Mouse (Mus musculus) myocyte (in vitro differentiated cells): ENCODE results near the gene 4933427D14Rik. TPM values are rescaled to one million over a fixed set of nuclear protein-coding genes. Genes with fewer than 3 reads are reported as not detected.
A peak's percentile ranks its signal among the peaks of the same experiment; 100 is the strongest.

Experiments
- H3K27me3 ChIP-seq: one replicate; pipeline ENCODE4 v1.6.1; 2011; ENCODE audit not compliant: control insufficient read depth, insufficient read depth, insufficient read length
- H3K36me3 ChIP-seq: one replicate; pipeline ENCODE4 v1.6.1; 2011; ENCODE audit not compliant: control insufficient read depth, insufficient read depth
- H3K4me2 ChIP-seq: one replicate; pipeline ENCODE4 v1.6.1; 2011; ENCODE audit warnings: low read depth, control low read depth
- H3K4me3 ChIP-seq: one replicate; pipeline ENCODE4 v1.5.1; 2011; ENCODE audit warnings: mild to moderate bottlenecking, control low read depth, moderate library complexity
- H3K79me2 ChIP-seq: one replicate; pipeline ENCODE4 v1.6.1; 2011; ENCODE audit not compliant: control insufficient read depth, insufficient read depth
- H3ac ChIP-seq: one replicate; pipeline ENCODE4 v1.6.1; 2011; ENCODE audit not compliant: control insufficient read depth, insufficient read length
- CEBPB ChIP-seq: IDR thresholded peaks from 2 replicates; pipeline ENCODE4 v1.6.1; 2011; ENCODE audit warnings: mild to moderate bottlenecking, moderate library complexity; ENCODE audit not compliant: poor library complexity, insufficient read depth, severe bottlenecking
- E2F4 ChIP-seq: IDR thresholded peaks from one replicate; pipeline ENCODE4 v1.6.1; 2011; ENCODE audit warnings: mild to moderate bottlenecking, control low read depth, moderate library complexity; ENCODE audit not compliant: insufficient read depth
- MAX ChIP-seq: IDR thresholded peaks from one replicate; pipeline ENCODE4 v1.6.1; 2011; ENCODE audit warnings: low read depth, mild to moderate bottlenecking, control low read depth
- MYOD1 ChIP-seq, 3 experiments: IDR thresholded peaks; one replicate each; pipeline ENCODE4 v1.6.1; 2011; ENCODE audit warnings: control low read depth in 2 of 3, low read depth in 2 of 3, mild to moderate bottlenecking in 2 of 3, moderate library complexity in 1 of 3; ENCODE audit not compliant: insufficient read length in 2 of 3, control insufficient read depth in 1 of 3
- MYOG ChIP-seq, 3 experiments: IDR thresholded peaks; one replicate each; pipeline ENCODE4 v1.6.1; 2011; ENCODE audit warnings: control low read depth in 2 of 3, low read depth in 2 of 3, mild to moderate bottlenecking in 2 of 3; ENCODE audit not compliant: insufficient read length in 2 of 3, control insufficient read depth in 1 of 3, insufficient read depth in 1 of 3
- POLR2A ChIP-seq: IDR thresholded peaks from one replicate; pipeline ENCODE4 v1.6.1; 2011; ENCODE audit warnings: low read depth, mild to moderate bottlenecking, control low read depth, moderate library complexity; ENCODE audit not compliant: insufficient read length
- POLR2AphosphoS2 ChIP-seq: IDR thresholded peaks from one replicate; pipeline ENCODE4 v1.6.1; 2011; ENCODE audit warnings: low read depth, control low read depth; ENCODE audit not compliant: insufficient read length
- REST ChIP-seq: IDR thresholded peaks from one replicate; pipeline ENCODE4 v1.6.1; 2011; ENCODE audit warnings: mild to moderate bottlenecking, control low read depth, moderate library complexity; ENCODE audit not compliant: insufficient read depth, insufficient read length
- SRF ChIP-seq: IDR thresholded peaks from one replicate; pipeline ENCODE4 v1.6.1; 2011; ENCODE audit warnings: low read depth; ENCODE audit not compliant: control insufficient read depth, insufficient read length
- TCF12 ChIP-seq: IDR thresholded peaks from one replicate; pipeline ENCODE4 v1.6.1; 2011; ENCODE audit warnings: mild to moderate bottlenecking, control low read depth; ENCODE audit not compliant: poor library complexity, insufficient read depth, severe bottlenecking
- TCF3 ChIP-seq: IDR thresholded peaks from one replicate; pipeline ENCODE4 v1.6.1; 2011; ENCODE audit warnings: low read depth, control low read depth; ENCODE audit not compliant: insufficient read length
- USF1 ChIP-seq: IDR thresholded peaks from one replicate; pipeline ENCODE4 v1.6.1; 2011; ENCODE audit warnings: low read depth, mild to moderate bottlenecking, control low read depth, moderate library complexity
- polyA plus RNA-seq: library from polyadenylated mRNA; unstranded; fragments of >200 nt; fragmentation: generic; extraction: Trizol; gene quantifications from one replicate; pipeline ENCODE4 v1.2.1, GENCODE M21; 2012; ENCODE audit warnings: missing spikeins

Gene 4933427D14Rik
- polyA plus RNA-seq, 1 experiment = 2.8 TPM

DNA sequence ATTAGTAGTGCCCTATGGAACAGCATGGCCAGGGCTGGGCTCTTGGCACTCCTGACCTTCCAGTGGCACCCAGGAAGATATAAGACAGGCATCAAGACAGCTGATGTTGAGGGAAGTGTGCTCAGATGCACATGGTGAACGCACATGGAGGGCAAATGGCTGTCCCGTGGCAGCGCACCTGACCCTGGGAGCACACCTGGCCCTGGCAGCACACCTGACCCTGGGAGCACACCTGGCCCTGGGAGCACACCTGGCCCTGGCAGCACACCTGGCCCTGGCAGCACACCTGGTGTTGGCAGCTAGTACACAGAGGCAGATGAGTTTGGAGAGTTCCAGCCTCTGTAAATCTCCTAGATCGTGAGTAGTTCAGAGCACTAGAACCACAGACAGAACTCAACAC, 21.3 kb upstream of the 4933427D14Rik start:
- H3K4me3 ChIP-seq = no peak overlapping the region

DNA sequence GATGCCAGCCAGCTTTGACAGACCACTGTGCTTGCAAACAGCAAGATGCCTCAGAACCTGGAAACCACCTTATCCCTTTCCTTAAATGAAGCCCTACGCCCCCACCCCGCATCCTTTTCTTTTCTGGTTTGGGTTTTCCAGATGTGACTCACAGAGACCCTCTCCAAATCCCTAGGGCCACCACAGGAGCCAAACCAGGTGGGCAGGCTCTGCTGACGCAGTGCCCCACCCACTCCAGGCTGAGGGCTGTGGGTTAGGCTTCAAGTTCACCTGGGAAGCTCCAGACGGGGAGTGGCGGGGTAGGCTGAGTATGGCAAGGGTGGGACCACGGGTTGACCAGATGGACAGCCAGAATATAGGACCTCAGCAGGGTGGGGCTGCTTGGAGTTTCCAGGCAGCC, 19.6 kb upstream of the 4933427D14Rik start:
- no peaks in the 10 kb centered on the region for H3K36me3 ChIP-seq
- TF ChIP-seq TCF12 (no peak), MYOG (IDR thresholded peaks at IDR 0.05; ENCODE audit: control insufficient read depth in 1 of 3, insufficient read depth in 1 of 3, insufficient read length in 2 of 3, low read depth in 2 of 3) (no peak), CEBPB (no peak), REST (no peak), USF1 (no peak), POLR2A (no peak)
- no peak overlapping the region for H3K4me2 ChIP-seq
- no peaks in the 10 kb centered on the region for H3K79me2 ChIP-seq
- no peak overlapping the region for H3K4me3 ChIP-seq
- H3K27me3 ChIP-seq = no peaks in the 10 kb centered on the region
- H3ac ChIP-seq = no peak overlapping the region

More for the DNA sequence above, 21.3 kb upstream of the 4933427D14Rik start:
- Histone ChIP-seq H3K4me2 (no peak overlapping the region), H3K36me3 (no peaks in the 10 kb centered on the region), H3K27me3 (no peaks in the 10 kb centered on the region), H3ac (no peak overlapping the region), H3K79me2 (no peaks in the 10 kb centered on the region)
- TF ChIP-seq SRF (no peak), REST (no peak), POLR2AphosphoS2 (no peak), MYOG (IDR thresholded peaks at IDR 0.05; ENCODE audit: control insufficient read depth in 1 of 3, insufficient read depth in 1 of 3, insufficient read length in 2 of 3, low read depth in 2 of 3) (peak in 2 of 3 experiments; percentile 71 to 73), TCF12 (no peak), MYOD1 (IDR thresholded peaks at IDR 0.05; ENCODE audit: control insufficient read depth in 1 of 3, insufficient read length in 2 of 3, low read depth in 2 of 3) (peak in 2 of 3 experiments; percentile 25 to 56), E2F4 (no peak), CEBPB (no peak), TCF3 (no peak), POLR2A (no peak), USF1 (no peak), MAX (no peak)

DNA sequence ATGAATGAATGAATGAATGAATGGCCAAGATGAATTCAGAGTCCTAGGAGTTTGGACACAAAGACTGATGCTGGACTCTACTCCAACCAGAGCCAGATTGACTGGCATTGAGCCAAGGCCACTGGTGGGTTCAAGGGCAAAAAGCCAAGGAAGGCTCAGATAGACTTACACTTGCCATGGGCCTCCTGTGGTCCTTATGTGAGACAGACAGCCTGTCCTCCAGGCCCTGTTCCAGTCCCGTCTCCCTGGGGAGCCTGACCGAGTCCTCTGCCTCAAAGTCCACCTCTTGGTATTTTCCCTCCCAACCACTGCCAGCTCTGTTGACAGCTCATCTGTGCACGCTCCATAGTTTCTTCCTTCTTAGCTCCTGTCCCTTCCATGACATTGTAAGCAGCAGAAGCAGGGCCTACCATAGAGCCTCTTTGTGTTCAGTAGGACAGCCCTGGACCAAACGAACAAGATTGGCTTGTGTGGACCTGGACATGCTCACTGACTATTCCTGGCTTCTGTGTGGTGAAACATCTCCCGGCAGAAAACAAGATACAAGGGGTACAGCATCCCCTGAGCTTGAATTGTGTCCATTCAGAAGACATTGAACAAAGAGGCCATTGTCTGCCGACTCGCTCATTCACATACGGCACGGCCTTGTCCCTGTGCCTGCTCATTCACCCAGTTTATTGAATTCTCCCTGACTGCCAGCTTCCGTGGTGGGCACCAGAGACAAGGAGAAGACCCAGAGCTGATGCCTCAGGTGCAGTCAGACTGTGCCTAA, 18.9 kb upstream of the 4933427D14Rik start:
- H3K4me2 ChIP-seq = no peak overlapping the region
- no peaks in the 10 kb centered on the region for H3K27me3 ChIP-seq
- H3ac ChIP-seq = no peak overlapping the region
- H3K79me2 ChIP-seq = no peaks in the 10 kb centered on the region
- no peak overlapping the region for H3K4me3 ChIP-seq
- no peak for TF ChIP-seq CEBPB
- no peak for TF ChIP-seq MYOG (IDR thresholded peaks at IDR 0.05; ENCODE audit: control insufficient read depth in 1 of 3, insufficient read depth in 1 of 3, insufficient read length in 2 of 3, low read depth in 2 of 3)
- TF ChIP-seq TCF3 = no peak
- TF ChIP-seq MAX = no peak
- TF ChIP-seq POLR2AphosphoS2 = no peak
- TF ChIP-seq MYOD1 (IDR thresholded peaks at IDR 0.05; ENCODE audit: control insufficient read depth in 1 of 3, insufficient read length in 2 of 3, low read depth in 2 of 3) = no peak
- TF ChIP-seq REST = no peak
- no peak for TF ChIP-seq SRF
- TF ChIP-seq POLR2A = no peak
- H3K36me3 ChIP-seq = no peaks in the 10 kb centered on the region

DNA sequence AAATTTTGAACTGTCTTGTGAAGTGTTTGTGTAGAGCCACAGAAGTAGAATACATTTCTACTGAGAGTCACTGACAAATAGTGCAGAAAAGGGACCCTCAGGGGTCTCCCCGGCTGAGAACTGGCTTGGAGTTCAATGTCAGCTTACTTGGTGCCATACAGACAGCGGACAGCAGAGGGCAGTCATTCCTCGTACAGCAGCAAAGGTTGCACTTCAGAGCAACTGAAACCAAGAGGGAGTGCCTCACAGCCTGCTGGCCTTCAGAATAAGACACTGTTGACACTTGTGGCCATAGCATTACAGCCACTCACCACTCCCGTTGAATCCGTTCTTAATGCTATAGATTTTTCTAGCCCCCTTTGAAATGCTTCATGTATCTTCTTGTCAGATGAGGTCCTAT, 17.6 kb upstream of the 4933427D14Rik start:
- Histone ChIP-seq H3ac (no peak overlapping the region), H3K36me3 (no peaks in the 10 kb centered on the region), H3K4me2 (peak overlapping the region; percentile 14), H3K27me3 (no peaks in the 10 kb centered on the region), H3K4me3 (no peak overlapping the region), H3K79me2 (no peaks in the 10 kb centered on the region)
- TF ChIP-seq POLR2A = no peak
- no peak for TF ChIP-seq POLR2AphosphoS2
- TF ChIP-seq REST = no peak
- no peak for TF ChIP-seq SRF
- no peak for TF ChIP-seq TCF12
- TF ChIP-seq MAX = no peak

DNA sequence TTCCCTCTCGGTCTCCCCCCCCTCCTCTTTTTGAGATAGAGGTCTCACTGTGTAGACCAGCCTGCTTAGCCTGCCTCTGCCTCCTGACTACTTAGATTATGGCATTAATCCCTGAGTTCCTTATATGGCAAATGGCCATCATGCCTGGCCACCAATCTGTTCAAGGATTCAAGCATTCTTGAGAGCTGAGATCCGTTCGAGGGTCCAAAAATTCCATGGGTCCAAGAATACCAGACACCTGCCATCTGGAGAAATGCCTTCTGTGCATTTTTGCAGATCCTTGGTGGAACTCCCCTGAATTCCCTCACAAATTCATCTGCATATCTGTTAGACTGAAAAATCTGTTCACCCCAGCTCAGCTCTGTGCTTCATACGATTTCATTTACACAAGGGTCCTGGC, 16.2 kb upstream of the 4933427D14Rik start:
- Histone ChIP-seq H3K4me3 (no peak overlapping the region), H3K36me3 (no peaks in the 10 kb centered on the region), H3K4me2 (no peak overlapping the region), H3K79me2 (no peaks in the 10 kb centered on the region), H3K27me3 (no peaks in the 10 kb centered on the region), H3ac (no peak overlapping the region)
- TF ChIP-seq REST = no peak
